Mouse (Mus musculus): ENCODE measurements around the gene Tshz2.

GRCm38 (mm10) chr2:169995987-169996386 lies 363.2 kb downstream of the Tshz2 start:
- TF ChIP-seq CTCF (IDR thresholded peaks at IDR 0.05; ENCODE audit: insufficient read depth, low read length): no peak
- TF ChIP-seq POLR2A (IDR thresholded peaks at IDR 0.05; ENCODE audit: borderline replicate concordance, extremely low read depth, low read depth, low read length): no peak

Data from lung, adult 2 months (tissue).